Mouse (Mus musculus): ENCODE results near the gene B9d2. TPM values are rescaled to one million over a fixed set of nuclear protein-coding genes. Genes with fewer than 3 reads are reported as not detected.

B9d2 gene
- 39.3 and 53.3 TPM in 2 replicates for polyA plus RNA-seq (2021; fragmentation: Nextera tagmentation)
- long read RNA-seq, experiment 1, transcript B9d2-203 (4 exons, 995 nt) = major isoform, 39 of 40 reads
- long read RNA-seq, experiment 1, partial matches to known transcripts = 1 of 40 reads
- long read RNA-seq, experiment 1, other reads (novel, unspliced or antisense) = 0 of 40 reads
- long read RNA-seq, experiment 2, transcript B9d2-203 (4 exons, 995 nt) = major isoform, 45 of 46 reads
- long read RNA-seq, experiment 2, partial matches to known transcripts = 1 of 46 reads
- long read RNA-seq, experiment 2, other reads (novel, unspliced or antisense) = 0 of 46 reads

GRCm38 (mm10) chr7:25680514-25681258, at the start of gene B9d2:
Gene B9d2, plus strand, starts transcription at chr7:25680780.

GRCm38 (mm10) chr7:25658657-25659472, 21.7 kb upstream of the B9d2 start, which contains the start of the genes Bckdha and Exosc5:
Gene Bckdha, minus strand, starts transcription at chr7:25658981.
Gene Exosc5, plus strand, starts transcription at chr7:25659164.

GRCm38 (mm10) chr7:25674719-25675300, 5.8 kb upstream of the B9d2 start, which contains the start of gene Tmem91:
Gene Tmem91, minus strand, starts transcription at chr7:25675166.

GRCm38 (mm10) chr7:25686680-25687531, 6.3 kb downstream of the B9d2 start, which contains the start of gene Tgfb1:
Gene Tgfb1, plus strand, starts transcription at chr7:25687002.

GRCm38 (mm10) chr7:25718788-25719417, 38.3 kb downstream of the B9d2 start, which contains the start of gene Ccdc97:
Gene Ccdc97, minus strand, starts transcription at chr7:25719088.

Other genes starting within 250 kb of the B9d2 start
- gene Ceacam1, start 203.2 kb upstream of the B9d2 start, polyA plus RNA-seq (2021; fragmentation: Nextera tagmentation) = 2.9 and 3.0 TPM in 2 replicates
- 0.23 and 0.42 TPM in 2 replicates for gene Ceacam2, start 140.9 kb upstream of the B9d2 start, polyA plus RNA-seq (2021; fragmentation: Nextera tagmentation)
- gene Erich4, start 64.9 kb upstream of the B9d2 start, polyA plus RNA-seq (2021; fragmentation: Nextera tagmentation) = 0.16 and 0.23 TPM in 2 replicates
- gene Dmac2, start 61.4 kb upstream of the B9d2 start, polyA plus RNA-seq (2021; fragmentation: Nextera tagmentation) = 43.8 and 58.7 TPM in 2 replicates
- 0.31 and 0.63 TPM in 2 replicates for gene B3gnt8, start 54.1 kb upstream of the B9d2 start, polyA plus RNA-seq (2021; fragmentation: Nextera tagmentation)
- gene Bckdha, start 21.8 kb upstream of the B9d2 start, polyA plus RNA-seq (2021; fragmentation: Nextera tagmentation) = 22.9 and 33.7 TPM in 2 replicates
- gene Exosc5, start 21.6 kb upstream of the B9d2 start, polyA plus RNA-seq (2021; fragmentation: Nextera tagmentation) = 32.8 and 35.4 TPM in 2 replicates
- gene Tmem91, start 5.6 kb upstream of the B9d2 start, polyA plus RNA-seq (2021; fragmentation: Nextera tagmentation) = 29.4 and 35.8 TPM in 2 replicates
- gene Tgfb1, start 6.2 kb downstream of the B9d2 start, polyA plus RNA-seq (2021; fragmentation: Nextera tagmentation) = 0.48 and 2.1 TPM in 2 replicates
- 36.4 and 47.3 TPM in 2 replicates for gene Ccdc97, start 38.3 kb downstream of the B9d2 start, polyA plus RNA-seq (2021; fragmentation: Nextera tagmentation)
- 8.3 and 23.6 TPM in 2 replicates for gene Hnrnpul1, start 74.0 kb downstream of the B9d2 start, polyA plus RNA-seq (2021; fragmentation: Nextera tagmentation)
- 12.8 and 13.4 TPM in 2 replicates for gene Axl, start 107.9 kb downstream of the B9d2 start, polyA plus RNA-seq (2021; fragmentation: Nextera tagmentation)
- 2.5 TPM in 2 replicates for gene Cyp2s1, start 136.1 kb downstream of the B9d2 start, polyA plus RNA-seq (2021; fragmentation: Nextera tagmentation)
- gene Cyp2b10, start 216.8 kb downstream of the B9d2 start, polyA plus RNA-seq (2021; fragmentation: Nextera tagmentation) = not detected in 2 replicates